Mouse (Mus musculus): ENCODE data around the gene Ccdc151. TPM values are rescaled to one million over a fixed set of nuclear protein-coding genes. Genes with fewer than 3 reads are reported as not detected.
A peak's percentile ranks its signal among the peaks of the same experiment; 100 is the strongest.

The Ccdc151 gene
- total RNA-seq, 2 experiments from 2014 or later, result not detected

DNA sequence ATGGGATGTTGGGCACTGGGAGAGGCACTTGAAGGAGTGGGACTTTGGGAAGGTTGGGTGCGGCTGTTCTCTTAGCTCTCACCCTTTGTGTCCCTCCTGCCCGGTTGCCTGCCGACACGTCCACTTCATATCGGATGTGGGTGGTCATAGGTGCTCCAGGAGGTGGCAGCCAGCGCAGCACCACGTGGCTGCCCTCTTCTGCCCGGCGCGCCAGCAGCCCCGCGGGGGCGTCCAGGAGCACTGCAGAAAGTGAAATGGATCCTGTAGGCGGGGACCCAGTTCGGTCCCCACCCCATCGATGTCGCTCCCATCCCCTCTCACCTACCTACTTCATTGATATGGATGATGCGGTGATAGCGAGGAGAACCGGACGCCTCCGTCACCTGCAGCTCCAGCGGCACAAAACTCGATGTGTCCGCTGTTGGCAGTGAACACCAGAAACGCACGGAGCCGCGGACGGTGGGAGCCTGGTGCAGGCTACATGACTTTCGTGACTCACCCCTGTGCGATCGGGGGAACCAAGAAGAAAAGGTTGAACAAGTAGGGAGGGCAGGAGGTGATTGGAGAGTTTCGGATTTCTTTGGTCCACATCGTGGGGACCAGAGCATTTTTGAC, 41.0 kb downstream of the Ccdc151 start:
- no peak for DNase-seq (ENCODE audit: low spot score)
- intact Hi-C loops (cut with DNase I), result no loop called here

DNA sequence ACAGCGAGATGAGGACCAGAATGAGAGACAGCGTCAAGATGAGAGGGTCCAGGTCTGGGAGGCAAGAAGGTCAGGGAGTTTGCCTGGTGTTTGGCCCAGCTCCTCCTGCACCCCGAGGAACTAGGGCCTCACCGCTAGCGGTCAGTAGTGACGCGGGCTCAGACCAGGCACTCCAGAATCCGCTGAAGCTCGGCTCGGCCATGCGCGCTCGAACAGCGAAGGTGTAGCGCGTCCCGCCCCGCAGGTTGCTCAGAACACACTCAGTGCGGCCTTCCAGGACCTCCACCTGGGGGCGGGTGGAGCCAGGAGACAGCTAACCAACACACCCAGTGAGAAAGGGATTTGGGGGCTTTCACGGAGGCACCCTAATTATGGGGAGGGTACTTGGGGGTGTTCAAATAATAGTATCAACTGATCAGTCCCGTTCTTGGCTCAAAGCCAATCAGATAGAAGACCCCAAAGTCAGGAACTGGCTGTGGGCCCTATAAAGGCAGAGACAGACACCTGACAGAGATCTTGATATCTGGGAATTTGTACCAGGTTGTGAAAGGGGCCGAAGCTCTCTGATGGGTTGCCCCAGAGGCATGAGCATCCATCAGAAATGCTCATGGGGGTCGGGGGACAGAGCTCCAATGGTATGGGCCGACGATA, 41.8 kb downstream of the Ccdc151 start:
- intact Hi-C loops (cut with DNase I), result no loop called here

DNA sequence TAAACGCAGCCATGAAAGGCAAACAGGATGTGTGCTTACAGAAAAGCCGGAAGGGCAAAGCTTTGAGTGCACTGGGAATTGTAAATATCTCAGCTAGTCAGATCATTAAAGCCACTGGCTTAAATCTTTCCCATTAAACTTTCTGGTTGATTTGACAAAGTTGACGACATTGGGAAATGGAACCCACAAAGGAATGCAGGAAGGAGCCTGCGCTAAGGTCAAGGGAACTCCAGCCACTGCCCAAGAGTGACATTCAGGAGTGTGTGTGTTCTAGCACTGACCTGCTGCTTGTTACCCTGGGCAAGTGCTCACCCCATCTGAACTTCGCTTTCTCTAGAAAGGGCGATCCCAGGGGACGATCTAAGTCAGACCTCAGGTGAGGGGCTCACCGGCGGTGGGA, 42.3 kb downstream of the Ccdc151 start:
- no peak for DNase-seq (ENCODE audit: low spot score)
- intact Hi-C loops (cut with DNase I), result no loop called here

More for the DNA sequence above, 41.8 kb downstream of the Ccdc151 start:
- no peak for DNase-seq (ENCODE audit: low spot score)

DNA sequence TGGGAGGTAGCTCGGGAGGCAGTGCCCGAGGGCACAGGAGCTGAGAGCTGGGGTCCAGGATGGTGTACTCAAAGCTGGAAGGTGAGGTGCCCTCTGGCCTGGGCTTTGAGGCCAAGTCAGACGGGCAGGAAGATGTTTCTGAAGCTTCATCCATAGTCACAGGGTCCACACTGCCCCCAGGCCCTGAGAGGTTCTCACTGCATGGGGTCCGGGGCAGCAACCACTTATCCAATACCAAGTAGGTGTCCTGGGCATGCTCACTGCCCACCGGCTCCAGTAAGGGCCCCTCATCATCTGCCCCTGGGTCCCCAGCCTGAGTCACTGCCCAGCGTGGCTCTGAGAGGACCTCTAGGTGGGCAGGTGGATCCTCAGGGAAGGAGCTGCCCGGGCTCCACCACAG, 43.2 kb downstream of the Ccdc151 start:
- intact Hi-C loops (cut with DNase I), result no loop called here
- no peak for DNase-seq (ENCODE audit: low spot score)

DNA sequence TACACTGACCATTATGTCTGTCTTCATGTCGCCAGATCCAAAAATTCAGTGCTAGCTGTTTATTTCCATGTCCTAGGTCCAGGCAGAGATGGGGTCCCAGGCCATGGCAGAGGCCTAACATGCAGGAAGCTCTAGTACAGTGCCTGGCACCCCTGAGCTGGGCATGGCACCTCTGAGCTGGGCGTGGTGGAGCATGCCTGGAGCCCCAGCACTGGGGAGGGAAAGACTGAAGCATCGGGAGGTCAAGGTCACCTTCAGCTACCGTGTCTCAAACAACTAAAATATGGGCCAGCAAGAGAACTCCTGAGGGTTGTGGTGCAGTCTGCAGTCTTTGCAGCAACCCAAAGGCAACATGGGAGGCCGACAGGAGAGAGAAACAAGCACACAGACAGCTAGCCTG, 44.1 kb downstream of the Ccdc151 start:
- intact Hi-C loops (cut with DNase I), result no loop called here
- DNase-seq (ENCODE audit: low spot score), result no peak

- intact Hi-C loops (cut with DNase I), result loop anchor here (2.0 kb wide), 1 partner anchor 47 kb away; the partner anchor contains the start of genes Ccdc151 and Prkcsh
- DNase-seq (ENCODE audit: low spot score), result peak; percentile 97
Measured at GRCm38 (mm10) chr9:21955570-21956281, 46.7 kb downstream of the Ccdc151 start, which contains the start of gene Swsap1. Swsap1 (plus strand) TSS chr9:21955755.

GRCm38 (mm10) chr9:21955225-21955569, 47.2 kb downstream of the Ccdc151 start:
- DNase-seq (ENCODE audit: low spot score), result no peak
- intact Hi-C loops (cut with DNase I), result no loop called here

- DNase-seq (ENCODE audit: low spot score), result no peak
- intact Hi-C loops (cut with DNase I), result no loop called here
Measured at GRCm38 (mm10) chr9:21954635-21955034, 47.8 kb downstream of the Ccdc151 start.

GRCm38 (mm10) chr9:21953600-21953999, 48.8 kb downstream of the Ccdc151 start:
- no peak for DNase-seq (ENCODE audit: low spot score)
- intact Hi-C loops (cut with DNase I), result no loop called here

GRCm38 (mm10) chr9:21951977-21952376, 50.5 kb downstream of the Ccdc151 start:
- intact Hi-C loops (cut with DNase I), result no loop called here
- no peak for DNase-seq (ENCODE audit: low spot score)

DNA sequence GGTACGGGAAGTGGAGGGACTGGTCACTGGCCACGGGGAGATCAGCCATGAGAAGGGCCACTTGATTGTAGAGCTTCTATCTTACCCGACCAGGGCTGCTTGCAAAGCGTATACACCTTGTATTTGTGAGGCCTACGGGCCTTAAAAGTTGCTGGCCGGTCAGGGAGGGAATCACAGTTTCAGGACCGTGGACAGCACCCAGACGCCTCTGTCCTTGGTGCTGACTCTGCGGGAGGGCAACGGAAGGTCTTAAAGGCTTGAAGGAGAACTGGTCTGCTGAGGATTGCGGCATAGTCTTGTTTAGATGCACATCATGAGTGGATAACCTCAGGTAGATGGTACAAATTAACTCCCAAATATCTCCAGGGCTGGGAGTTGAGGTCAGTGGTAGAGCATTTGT, 52.1 kb downstream of the Ccdc151 start:
- intact Hi-C loops (cut with DNase I), result no loop called here
- no peak for DNase-seq (ENCODE audit: low spot score)

- intact Hi-C loops (cut with DNase I), result no loop called here
- no peak for DNase-seq (ENCODE audit: low spot score)
Measured at GRCm38 (mm10) chr9:21948790-21949189, 53.6 kb downstream of the Ccdc151 start.

GRCm38 (mm10) chr9:21948146-21948545, 54.3 kb downstream of the Ccdc151 start:
- no peak for DNase-seq (ENCODE audit: low spot score)
- intact Hi-C loops (cut with DNase I), result no loop called here

DNA sequence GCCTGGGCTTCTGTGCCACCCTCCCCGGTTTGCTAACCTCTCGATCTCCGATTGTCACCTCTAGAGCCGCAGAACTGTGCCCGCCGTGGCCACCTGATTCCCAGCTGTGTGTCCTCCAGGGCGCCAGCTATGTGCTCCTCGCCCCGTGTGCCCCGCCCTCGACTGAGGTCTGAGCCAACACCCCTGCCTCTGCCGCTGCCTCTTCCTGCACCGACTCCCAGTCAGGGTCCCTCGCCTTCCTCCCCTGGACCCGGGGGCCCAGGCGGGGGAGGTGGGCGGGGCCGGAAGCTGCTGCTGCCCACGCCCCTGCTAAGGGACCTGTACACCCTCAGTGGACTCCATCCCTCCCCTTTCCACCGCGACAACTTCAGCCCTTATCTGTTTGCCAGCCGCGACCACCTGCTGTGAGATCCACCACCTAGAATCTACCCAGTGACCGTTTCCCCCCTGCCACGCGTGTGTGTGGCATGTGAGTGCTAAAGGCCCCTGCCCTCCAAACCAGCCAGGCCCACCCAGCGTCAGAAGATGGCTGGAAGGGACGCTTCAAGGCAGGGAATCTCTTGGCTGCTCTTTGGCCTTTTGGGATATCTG, 54.8 kb downstream of the Ccdc151 start:
- DNase-seq (ENCODE audit: low spot score), result no peak
- intact Hi-C loops (cut with DNase I), result no loop called here

DNA sequence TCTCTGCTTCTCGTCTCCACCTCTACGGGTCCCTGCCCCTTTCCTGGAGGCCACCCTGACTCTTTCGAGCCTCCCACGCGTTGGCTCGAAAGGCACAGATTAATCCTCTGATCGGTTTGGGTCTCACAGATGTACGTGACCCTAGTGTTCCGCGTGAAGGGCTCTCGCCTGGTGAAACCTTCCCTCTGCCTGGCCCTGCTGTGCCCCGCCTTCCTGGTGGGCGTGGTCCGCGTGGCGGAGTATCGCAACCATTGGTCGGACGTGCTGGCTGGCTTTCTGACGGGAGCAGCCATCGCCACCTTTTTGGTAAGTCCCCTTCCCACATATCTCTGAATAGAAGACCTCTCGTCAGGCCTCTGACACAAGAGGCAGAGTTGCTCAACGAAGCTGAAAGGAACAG, 58.2 kb downstream of the Ccdc151 start:
- intact Hi-C loops (cut with DNase I), result no loop called here
- no peak for DNase-seq (ENCODE audit: low spot score)

DNA sequence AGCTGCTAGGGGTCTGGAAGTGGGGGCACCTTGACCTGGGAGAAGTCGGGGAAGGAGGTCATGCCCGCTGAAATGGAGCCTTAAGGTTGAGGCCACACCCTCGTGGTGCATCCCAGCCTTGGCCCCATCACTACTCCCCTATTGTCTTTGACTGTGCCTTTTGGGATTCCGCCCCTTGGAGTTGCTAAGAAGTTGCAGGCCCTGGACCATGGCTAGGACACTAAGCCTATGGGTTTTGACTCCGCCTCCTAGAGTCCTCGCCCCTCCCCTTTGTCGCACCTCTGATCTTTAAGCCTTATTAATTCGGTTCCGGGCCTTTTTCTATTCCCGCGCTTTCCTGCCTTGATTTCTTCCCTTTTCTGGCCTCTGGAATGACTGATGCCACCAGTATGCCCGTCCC, 58.8 kb downstream of the Ccdc151 start:
- DNase-seq (ENCODE audit: low spot score), result no peak
- intact Hi-C loops (cut with DNase I), result no loop called here

- no peak for DNase-seq (ENCODE audit: low spot score)
- intact Hi-C loops (cut with DNase I), result no loop called here
Measured at GRCm38 (mm10) chr9:21943046-21943445, 59.4 kb downstream of the Ccdc151 start.

Measured in heart, postnatal 25 days (tissue).